In the genomic region with DNA sequence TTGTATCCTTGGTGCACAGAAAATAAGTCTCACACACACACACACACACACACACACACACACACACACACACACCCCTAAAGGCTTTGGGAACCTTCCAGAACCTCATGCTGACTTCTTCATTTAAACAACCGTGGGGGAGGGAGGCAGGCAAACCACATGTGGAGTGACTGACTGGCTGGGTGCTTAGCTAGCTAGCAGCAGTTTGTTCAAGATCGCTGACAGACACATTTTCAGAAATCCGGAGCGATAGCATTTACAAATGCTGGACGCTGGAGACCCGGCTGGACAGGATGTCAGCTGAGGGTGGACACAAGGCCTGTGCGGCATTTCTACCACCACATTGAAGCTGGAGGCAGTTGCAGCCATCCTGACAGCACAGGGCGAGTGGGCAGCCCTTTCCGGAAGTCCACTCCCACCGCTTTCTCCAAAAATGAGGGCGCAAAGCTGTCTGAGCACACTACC, we compare ENCODE assay signal across 8 mouse cellular contexts. TPM values are rescaled to one million over a fixed set of nuclear protein-coding genes. Genes with fewer than 3 reads are reported as not detected.
DNase-seq lines count a peak whose midpoint lies in the region; ATAC-seq and TF ChIP-seq lines count a peak whose summit lies in the region.

No protein-coding gene starts in this region.

- H3K36me3 ChIP-seq in kidney, embryonic 14.5 days (ENCODE audit: control insufficient read depth, insufficient read depth, low read length): peaks cover 8% of the 10 kb centered on the region

- WGBS in kidney, embryonic 14.5 days: 67% methylated on average over 11 of the region's 11 CpGs

- H3K9me3 ChIP-seq in kidney, embryonic 14.5 days (ENCODE audit: control insufficient read depth, low read length): no peaks in the 10 kb centered on the region

- no peak for TF ChIP-seq CTCF in bone marrow macrophage, adult 2 months (IDR thresholded peaks at IDR 0.05; ENCODE audit: low read depth, low read length)

- H3K27ac ChIP-seq in bone marrow macrophage, adult 2 months (ENCODE audit: insufficient read depth, low read depth, low read length): peak overlapping the region; percentile 96
- 0 out of 2 replicates have a peak overlapping the region, but pooled peaks have one; percentile 37 for H3K27ac ChIP-seq in kidney, embryonic 14.5 days (ENCODE audit: low read depth, low read length)

- no peaks in the 10 kb centered on the region for H3K27me3 ChIP-seq in kidney, embryonic 14.5 days (ENCODE audit: control insufficient read depth, insufficient read depth, low read length)

- no peak overlapping the region for H3K9ac ChIP-seq in kidney, embryonic 14.5 days (ENCODE audit: low read depth, low read length)

- H3K4me3 ChIP-seq in bone marrow macrophage, adult 2 months (ENCODE audit: insufficient read depth, low read length): 0 out of 2 replicates have a peak overlapping the region, but pooled peaks have one; percentile 4
- no peak overlapping the region for H3K4me3 ChIP-seq in kidney, embryonic 14.5 days (ENCODE audit: low read length)

- no peak for ATAC-seq in CD4-positive, CD25-positive, alpha-beta regulatory T cell, adult 4 months
- ATAC-seq in kidney, embryonic 14.5 days (ENCODE audit: low FRiP score, low TSS enrichment): no peak

- H3K4me2 ChIP-seq in kidney, embryonic 14.5 days (replicated peaks; ENCODE audit: low read depth, low read length): no peak overlapping the region

- peaks cover 51% of the 10 kb centered on the region for H3K4me1 ChIP-seq in bone marrow macrophage, adult 2 months (ENCODE audit: control insufficient read depth, insufficient read depth, low read length)
- peaks cover 35% of the 10 kb centered on the region for H3K4me1 ChIP-seq in kidney, embryonic 14.5 days (ENCODE audit: control insufficient read depth, insufficient read depth, low read length)

- no peak for TF ChIP-seq POLR2A in bone marrow macrophage, adult 2 months (IDR thresholded peaks at IDR 0.05; ENCODE audit: borderline replicate concordance, low read depth, low read length)

- peak; percentile 45 for DNase-seq in CD4-positive, CD25-positive, alpha-beta regulatory T cell, adult 2 months (ENCODE audit: low read depth, low spot score)
- DNase-seq in lung, postnatal 36 days: peak; percentile 65
- no peak for DNase-seq in embryo, embryonic 11 days
- no peak for DNase-seq in urinary bladder, adult 18-20 months (ENCODE audit: low spot score in 2 of 2)
- no peak for DNase-seq in testis, postnatal 10 days (ENCODE audit: low spot score)

RNA-seq across cellular contexts. Expression of a gene that starts 15.5 kb away (rescaled TPM):
- polyA plus RNA-seq in CD4-positive, CD25-positive, alpha-beta regulatory T cell, adult 4 months (2017; shearing (Covaris generic)): 100 to 1,000 TPM; 131 to 191 TPM
- polyA plus RNA-seq in bone marrow macrophage, adult 2 months (2012; ENCODE audit: insufficient read depth, insufficient read length, missing spikeins): 472 and 492 TPM in 2 replicates
- 239 and 329 TPM in 2 replicates for polyA plus RNA-seq in kidney, embryonic 14.5 days (2014; fragmentation: Nextera tagmentation; extraction: Ambion mirVana)

RNA-seq across cellular contexts. Expression of a gene that starts 37.2 kb away (rescaled TPM):
- polyA plus RNA-seq in CD4-positive, CD25-positive, alpha-beta regulatory T cell, adult 4 months (2017; shearing (Covaris generic)): 10 to 100 TPM in 1 of 2 experiments, 1 to 10 TPM in 1; 6.2 to 11.6 TPM
- polyA plus RNA-seq in bone marrow macrophage, adult 2 months (2012; ENCODE audit: insufficient read depth, insufficient read length, missing spikeins): 7.6 and 8.3 TPM in 2 replicates
- 13.3 and 13.8 TPM in 2 replicates for polyA plus RNA-seq in kidney, embryonic 14.5 days (2014; fragmentation: Nextera tagmentation; extraction: Ambion mirVana)

RNA-seq across cellular contexts. Expression of a gene that starts 46.6 kb away (rescaled TPM):
- polyA plus RNA-seq in CD4-positive, CD25-positive, alpha-beta regulatory T cell, adult 4 months (2017; shearing (Covaris generic)): 10 to 100 TPM in 1 of 2 experiments, 1 to 10 TPM in 1; 6.5 to 14.3 TPM
- polyA plus RNA-seq in bone marrow macrophage, adult 2 months (2012; ENCODE audit: insufficient read depth, insufficient read length, missing spikeins): 5.4 and 6.5 TPM in 2 replicates
- polyA plus RNA-seq in kidney, embryonic 14.5 days (2014; fragmentation: Nextera tagmentation; extraction: Ambion mirVana): 6.4 and 13.0 TPM in 2 replicates

Comparison
In these comparisons a context has a peak if more than half of its experiments do, and no peak if none do; other contexts are left out.
1. DNase-seq: peak in CD4-positive, CD25-positive, alpha-beta regulatory T cell, adult 2 months (single experiment) and lung, postnatal 36 days (single experiment); none in embryo, embryonic 11 days (single experiment), urinary bladder, adult 18-20 months (0 of 2) and testis, postnatal 10 days (single experiment).